Mouse (Mus musculus) midbrain, postnatal 0 days (tissue): ENCODE measurements at regions not wholly inside any gene's neighbourhood (a gene's known extent, or its start where the extent isn't known, plus 50 kb on each side); places are given as distances from the start of the nearest gene placed in this dataset.

ENCODE experiments used
- ATAC-seq: fragments of 200-750 bp; cut with Nextera tagmentation; 2 replicates; pipeline ENCODE4 v1.8.0; 2017; ENCODE audit warnings: moderate number of reproducible peaks, mild to moderate bottlenecking, moderate TSS enrichment, moderate library complexity; ENCODE audit not compliant: low FRiP score
- DNase-seq: peaks from one replicate; pipeline ENCODE4 v3.0.0-alpha.2; 2015; ENCODE audit warnings: low spot score
- H3K27ac ChIP-seq: fragments of 300-500 bp; sonication (generic); 2 replicates; pipeline ENCODE4 v1.5.1; 2014; ENCODE audit warnings: low read depth, mild to moderate bottlenecking, low read length, mixed read lengths
- H3K27me3 ChIP-seq: fragments of 300-500 bp; sonication (generic); 2 replicates; pipeline ENCODE4 v1.6.1; 2014; ENCODE audit warnings: low read length, control low read depth, mixed read lengths; ENCODE audit not compliant: insufficient read depth
- H3K36me3 ChIP-seq: fragments of 300-500 bp; sonication (generic); 2 replicates; pipeline ENCODE4 v1.6.1; 2014; ENCODE audit warnings: low read length, control low read depth, mixed read lengths; ENCODE audit not compliant: insufficient read depth
- H3K4me1 ChIP-seq: fragments of 300-500 bp; sonication (generic); 2 replicates; pipeline ENCODE4 v1.6.1; 2014; ENCODE audit warnings: mild to moderate bottlenecking, control low read depth, antibody characterized with exemption, low read length, mixed read lengths; ENCODE audit not compliant: insufficient read depth
- H3K4me2 ChIP-seq: fragments of 300-500 bp; sonication (generic); 2 replicates; pipeline ENCODE4 v1.6.1; 2014; ENCODE audit warnings: low read depth, mild to moderate bottlenecking, low read length, mixed read lengths; ENCODE audit not compliant: poor library complexity, severe bottlenecking
- H3K4me3 ChIP-seq: fragments of 300-500 bp; sonication (generic); 2 replicates; pipeline ENCODE4 v1.5.1; 2014; ENCODE audit warnings: low read depth, mild to moderate bottlenecking, low read length, moderate library complexity
- H3K9ac ChIP-seq: fragments of 300-500 bp; sonication (generic); replicated peaks from 2 replicates; pipeline ENCODE4 v1.6.1; 2014; ENCODE audit warnings: mild to moderate bottlenecking, low read length, moderate library complexity, mixed read lengths; ENCODE audit not compliant: poor library complexity, severe bottlenecking
- H3K9me3 ChIP-seq: fragments of 300-500 bp; sonication (generic); 2 replicates; pipeline ENCODE4 v1.6.1; 2016; ENCODE audit warnings: low read length, control low read depth
- CTCF ChIP-seq: IDR thresholded peaks from 2 replicates; pipeline ENCODE4 v1.5.1; 2016; ENCODE audit warnings: antibody characterized with exemption, mild to moderate bottlenecking
- WGBS: fragments of 180-500 bp; shearing (Covaris S2); extraction: QIAGEN DNeasy Blood & Tissue Kit; methylation state at CpG from one replicate; pipeline ENCODE4 v1.1.7; 2014; 5-methylcytosine and 5-hydroxymethylcytosine counted together

DNA sequence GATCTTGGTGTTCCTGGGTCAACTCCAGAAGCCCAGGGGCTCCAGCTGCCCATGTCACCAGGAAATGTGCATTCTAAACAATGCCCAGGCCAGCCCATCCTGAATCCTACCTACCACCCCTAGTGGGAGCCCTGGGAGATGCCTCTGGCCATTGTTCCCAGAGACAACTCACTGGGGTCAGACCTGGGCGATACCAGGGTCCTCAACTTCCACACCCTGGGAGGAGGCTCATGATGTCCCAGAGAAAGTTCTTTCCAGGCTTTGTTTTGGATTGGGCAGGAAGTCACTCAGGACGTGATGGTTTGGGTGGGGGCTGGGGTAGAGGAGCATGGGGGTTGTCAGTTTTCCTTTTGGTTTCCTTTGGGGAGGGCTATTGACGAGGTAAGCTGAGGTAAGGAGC, 97.1 kb downstream of the Efnb1 start:
- Histone ChIP-seq H3K27me3 (peaks cover 4% of the 10 kb centered on the region; the same call in 1 of the 2 replicates), H3K4me3 (no peak overlapping the region), H3K36me3 (no peaks in the 10 kb centered on the region), H3K4me1 (no peaks in the 10 kb centered on the region), H3K4me2 (no peak overlapping the region), H3K9me3 (no peaks in the 10 kb centered on the region), H3K9ac (no peak overlapping the region), H3K27ac (no peak overlapping the region)
- ATAC-seq (no peak), DNase-seq (no peak)
- WGBS: 69% methylated on average over 3 of the region's 3 CpGs
- no peak for TF ChIP-seq CTCF

DNA sequence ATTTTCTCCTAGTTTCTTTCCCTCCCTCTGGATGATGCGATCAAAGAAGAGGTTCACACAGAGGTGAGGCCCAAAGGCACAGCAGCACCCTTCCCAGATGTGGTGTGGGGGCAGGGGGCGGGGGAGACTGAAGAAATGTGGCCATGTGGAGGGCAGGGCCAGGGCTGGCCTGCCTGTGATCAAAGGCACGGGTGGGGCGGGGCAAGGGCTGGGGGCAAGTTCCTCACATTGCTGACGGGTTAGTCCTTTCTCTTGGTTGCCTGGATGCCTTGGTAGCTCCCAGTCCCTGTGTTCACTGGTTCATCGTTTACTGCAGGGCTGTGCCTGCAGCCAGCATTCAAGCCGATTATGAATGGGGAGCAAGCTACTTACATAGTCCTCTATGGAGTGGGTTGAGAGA, 96.4 kb downstream of the Efnb1 start:
- TF ChIP-seq CTCF: no peak
- Histone ChIP-seq H3K9me3 (no peaks in the 10 kb centered on the region), H3K27ac (no peak overlapping the region), H3K36me3 (no peaks in the 10 kb centered on the region), H3K27me3 (peaks cover 8% of the 10 kb centered on the region; the same call in 1 of the 2 replicates), H3K4me3 (no peak overlapping the region), H3K9ac (no peak overlapping the region), H3K4me2 (no peak overlapping the region), H3K4me1 (no peaks in the 10 kb centered on the region)
- ATAC-seq (no peak), DNase-seq (no peak)
- WGBS: 31% methylated on average over 7 of the region's 7 CpGs

DNA sequence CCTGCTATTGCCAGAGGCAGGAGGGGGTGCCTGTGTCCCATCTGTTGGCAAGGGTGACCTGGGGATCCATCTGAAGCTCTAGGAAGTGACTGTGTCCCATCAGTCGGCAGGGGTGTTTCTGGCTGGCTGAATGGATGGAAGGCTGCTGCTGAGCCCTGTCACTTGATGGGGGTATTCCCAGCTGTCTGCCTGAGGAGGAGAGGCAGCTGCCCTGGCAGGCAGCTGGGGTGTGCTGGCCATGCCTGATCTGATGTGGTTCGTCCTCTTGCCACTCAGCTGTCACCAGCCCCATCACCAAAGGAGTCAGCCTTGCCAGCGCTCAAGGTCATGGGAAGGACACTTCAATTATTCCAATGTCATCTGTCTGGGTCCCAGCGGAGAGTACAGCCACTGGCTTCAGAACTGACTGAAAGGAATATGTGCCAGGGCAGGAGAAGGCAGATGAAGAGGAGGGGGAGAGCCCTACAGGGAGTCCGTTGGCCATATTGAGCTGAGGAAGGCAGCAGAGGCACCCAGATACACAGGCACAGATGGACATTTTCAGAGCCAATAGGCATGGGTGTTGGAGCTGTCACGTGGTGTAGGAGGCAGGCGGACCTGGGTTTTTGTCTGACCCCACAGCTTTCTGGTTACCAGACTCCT, 89.3 kb downstream of the Efnb1 start:
- Histone ChIP-seq H3K27me3 (peaks cover 9% of the 10 kb centered on the region; the same call in 1 of the 2 replicates), H3K4me3 (no peak overlapping the region), H3K36me3 (no peaks in the 10 kb centered on the region), H3K27ac (no peak overlapping the region), H3K9ac (no peak overlapping the region), H3K9me3 (no peaks in the 10 kb centered on the region), H3K4me1 (no peaks in the 10 kb centered on the region), H3K4me2 (no peak overlapping the region)
- DNase-seq: peak; percentile 35
- ATAC-seq: no peak; the same call in 1 of the 2 replicates
- TF ChIP-seq CTCF: no peak
- WGBS: 67% methylated on average over 7 of the region's 7 CpGs

DNA sequence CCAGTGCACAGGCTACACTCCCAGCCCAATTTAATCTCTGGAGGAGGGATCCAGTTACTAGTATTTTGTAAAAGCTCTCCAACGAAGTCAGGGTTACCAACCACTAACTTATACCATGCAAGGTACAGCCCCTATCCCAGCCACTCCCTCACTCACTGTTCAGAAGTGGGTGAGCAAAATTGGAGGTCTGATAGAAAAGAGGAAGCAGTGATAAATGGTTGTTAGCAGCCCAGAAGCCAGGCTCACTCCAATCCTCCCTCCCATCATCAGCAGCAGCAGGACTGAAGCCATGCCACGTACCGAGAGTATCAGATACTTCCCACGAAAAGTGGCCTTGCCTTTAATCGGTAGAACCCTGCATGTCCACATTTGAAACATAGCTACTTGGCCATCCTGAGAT, 86.1 kb downstream of the Efnb1 start:
- Histone ChIP-seq H3K9me3 (no peaks in the 10 kb centered on the region), H3K4me1 (no peaks in the 10 kb centered on the region), H3K27ac (no peak overlapping the region), H3K36me3 (no peaks in the 10 kb centered on the region), H3K4me3 (no peak overlapping the region), H3K4me2 (no peak overlapping the region), H3K27me3 (peaks cover 22% of the 10 kb centered on the region), H3K9ac (no peak overlapping the region)
- ATAC-seq: no peak
- 73% methylated on average over 5 of the region's 5 CpGs for WGBS
- no peak for TF ChIP-seq CTCF
- DNase-seq: no peak

- no peaks in the 10 kb centered on the region for H3K9me3 ChIP-seq
- DNase-seq: no peak
- no peak overlapping the region for H3K4me3 ChIP-seq
- no peak overlapping the region for H3K27ac ChIP-seq
- ATAC-seq: no peak
- WGBS: 38% methylated on average over 8 of the region's 8 CpGs
- H3K4me1 ChIP-seq: no peaks in the 10 kb centered on the region
- H3K9ac ChIP-seq: no peak overlapping the region
- no peak overlapping the region for H3K4me2 ChIP-seq
- peaks cover 23% of the 10 kb centered on the region for H3K27me3 ChIP-seq
- no peaks in the 10 kb centered on the region for H3K36me3 ChIP-seq
- no peak for TF ChIP-seq CTCF
Observed at GRCm38 (mm10) chrX:99220674-99221455, 84.9 kb downstream of the Efnb1 start.

DNA sequence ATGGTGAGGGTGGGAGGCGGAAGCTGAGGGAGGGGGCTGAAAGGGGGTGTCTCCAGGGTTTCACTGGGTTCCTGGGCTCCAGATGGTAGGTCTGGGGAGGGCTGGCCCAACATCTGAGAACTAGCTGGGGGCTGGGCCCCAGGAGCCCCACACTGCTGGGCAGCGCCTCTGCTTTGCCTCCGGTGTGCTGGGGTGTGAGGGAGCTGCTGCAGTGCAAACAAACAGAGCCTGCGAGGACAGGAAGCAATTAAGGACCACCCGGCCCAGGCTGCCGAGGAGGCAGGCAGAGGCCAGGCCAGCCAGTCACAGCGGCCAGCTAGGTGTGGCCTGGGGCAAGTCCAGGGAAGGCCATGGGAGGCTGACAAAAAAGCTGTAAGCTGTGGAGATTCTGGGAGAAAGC, 82.3 kb downstream of the Efnb1 start:
- TF ChIP-seq CTCF: no peak
- H3K27me3 ChIP-seq: peaks cover 19% of the 10 kb centered on the region
- H3K4me3 ChIP-seq: no peak overlapping the region
- ATAC-seq: no peak
- no peaks in the 10 kb centered on the region for H3K9me3 ChIP-seq
- no peak overlapping the region for H3K4me2 ChIP-seq
- H3K27ac ChIP-seq: no peak overlapping the region
- no peaks in the 10 kb centered on the region for H3K36me3 ChIP-seq
- WGBS: 45% methylated on average over 7 of the region's 7 CpGs
- DNase-seq: no peak
- H3K9ac ChIP-seq: no peak overlapping the region
- no peaks in the 10 kb centered on the region for H3K4me1 ChIP-seq
